Mouse (Mus musculus): ENCODE results near the gene Mpv17l.
"Not testable (repeated sequence)": the region's sequence is repeated elsewhere in the genome, so short reads cannot be mapped to it uniquely, and the experiment has no call there.

Mpv17l gene

DNA sequence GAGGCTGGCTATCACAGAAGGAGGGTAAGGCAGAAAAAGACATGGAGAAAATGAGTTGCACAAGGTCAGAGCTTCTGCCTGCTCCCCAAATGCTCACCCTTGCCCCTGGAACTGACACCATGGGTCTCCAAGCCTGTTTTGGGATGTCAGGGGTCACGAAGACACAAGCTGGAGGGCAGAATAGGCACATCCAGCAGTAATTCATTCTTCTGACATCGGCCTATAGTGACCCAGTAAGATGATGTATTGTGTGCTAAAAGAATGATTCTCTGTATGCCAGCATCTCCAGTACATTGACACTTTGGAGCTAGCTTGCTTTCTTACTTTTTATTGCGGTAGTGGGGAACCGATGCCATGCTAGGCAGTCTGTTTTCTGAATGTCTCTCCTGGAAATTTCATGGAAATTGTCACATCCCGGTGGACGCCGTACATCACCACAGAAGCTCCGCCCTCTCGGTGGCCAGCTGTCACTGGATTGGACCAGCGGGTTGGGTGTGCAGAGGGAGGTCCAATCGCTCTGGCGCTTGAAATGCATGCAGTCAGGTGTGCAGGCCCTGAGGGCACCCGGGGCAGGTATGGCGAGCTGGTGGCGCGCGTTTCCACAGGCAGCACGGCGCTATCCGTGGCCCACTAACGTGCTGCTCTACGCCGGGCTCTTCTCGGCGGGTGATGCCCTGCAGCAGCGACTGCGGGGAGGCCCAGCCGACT lies 37.3 kb downstream of the Mpv17l start:
- peak; percentile 25 for DNase-seq (ENCODE audit: low spot score)

- no peak for DNase-seq (ENCODE audit: low spot score)
Observed at GRCm38 (mm10) chr16:13940847-13941395, 38.0 kb downstream of the Mpv17l start.

DNA sequence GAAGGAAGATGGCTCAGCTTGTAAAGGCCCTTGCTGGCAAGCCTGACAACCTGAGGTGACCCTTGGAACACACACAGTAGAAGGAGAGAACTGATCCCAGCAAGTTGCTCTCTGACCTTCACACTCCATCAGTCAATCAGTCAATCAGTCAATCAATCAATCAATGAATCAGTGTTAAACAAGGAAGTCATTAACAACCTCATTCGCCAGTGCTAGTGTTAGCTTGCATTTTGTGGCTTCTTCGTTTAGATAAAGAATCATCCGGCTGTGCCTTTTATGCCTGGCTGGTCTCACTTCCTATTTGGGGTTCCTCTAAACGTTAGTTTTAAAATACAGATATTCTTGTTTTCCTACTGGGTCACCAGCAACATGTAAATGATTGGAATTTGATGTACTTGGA lies 41.2 kb downstream of the Mpv17l start:
- DNase-seq (ENCODE audit: low spot score): no peak

- DNase-seq (ENCODE audit: low spot score): no peak
Observed at GRCm38 (mm10) chr16:13944752-13945151, 41.8 kb downstream of the Mpv17l start.

- no peak for DNase-seq (ENCODE audit: low spot score)
Observed at GRCm38 (mm10) chr16:13945153-13945552, 42.2 kb downstream of the Mpv17l start.

GRCm38 (mm10) chr16:13946306-13946705 lies 43.3 kb downstream of the Mpv17l start:
- DNase-seq (ENCODE audit: low spot score): no peak

GRCm38 (mm10) chr16:13951245-13951644 lies 48.3 kb downstream of the Mpv17l start:
- no peak for DNase-seq (ENCODE audit: low spot score)

DNA sequence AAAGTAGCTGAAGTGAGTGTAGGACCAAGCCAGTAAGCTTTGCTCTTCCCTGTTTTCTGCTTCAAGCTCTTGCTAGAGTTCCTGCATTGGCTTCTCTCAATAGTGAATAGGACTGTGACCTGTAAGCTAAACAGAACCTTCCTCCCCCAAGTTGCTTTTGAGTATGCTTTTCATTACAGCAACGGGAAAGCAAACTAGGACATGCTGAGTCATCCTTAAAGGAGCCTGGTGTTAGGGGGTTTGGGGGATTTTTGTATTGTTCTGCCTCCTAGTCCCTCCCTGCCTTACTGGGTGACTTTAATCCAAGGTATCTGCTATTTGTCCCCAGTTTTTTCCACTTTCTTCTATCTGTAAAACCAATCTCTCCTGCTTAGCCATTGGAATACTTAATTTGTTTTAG lies 59.1 kb downstream of the Mpv17l start:
- DNase-seq (ENCODE audit: low spot score): no peak

- no peak for DNase-seq (ENCODE audit: low spot score)
Observed at GRCm38 (mm10) chr16:13969096-13969495, 66.1 kb downstream of the Mpv17l start.

- DNase-seq (ENCODE audit: low spot score): no peak
Observed at GRCm38 (mm10) chr16:13972051-13972450, 69.1 kb downstream of the Mpv17l start.

GRCm38 (mm10) chr16:13976358-13976896 lies 73.5 kb downstream of the Mpv17l start:
- not testable (repeated sequence) for DNase-seq (ENCODE audit: low spot score)

DNA sequence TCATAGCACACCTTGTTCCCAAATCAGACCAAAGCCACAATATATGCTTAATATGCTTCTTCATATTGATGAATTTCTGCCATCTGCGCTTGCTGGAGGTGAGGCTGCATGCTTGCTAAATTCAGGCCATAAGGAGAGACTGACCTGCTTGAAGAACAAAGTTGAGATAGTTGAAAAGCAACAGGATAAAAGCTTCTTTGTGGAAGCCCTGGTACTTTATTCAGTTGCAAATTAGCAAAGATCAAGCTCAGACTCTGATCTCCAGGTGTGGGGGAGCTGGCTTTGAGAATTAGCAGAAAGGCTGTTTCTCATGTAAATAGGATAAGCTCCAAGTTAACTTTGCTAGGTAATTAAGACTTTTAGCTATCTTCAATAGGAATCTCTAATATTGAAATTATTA lies 74.1 kb downstream of the Mpv17l start:
- DNase-seq (ENCODE audit: low spot score): not testable (repeated sequence)

DNA sequence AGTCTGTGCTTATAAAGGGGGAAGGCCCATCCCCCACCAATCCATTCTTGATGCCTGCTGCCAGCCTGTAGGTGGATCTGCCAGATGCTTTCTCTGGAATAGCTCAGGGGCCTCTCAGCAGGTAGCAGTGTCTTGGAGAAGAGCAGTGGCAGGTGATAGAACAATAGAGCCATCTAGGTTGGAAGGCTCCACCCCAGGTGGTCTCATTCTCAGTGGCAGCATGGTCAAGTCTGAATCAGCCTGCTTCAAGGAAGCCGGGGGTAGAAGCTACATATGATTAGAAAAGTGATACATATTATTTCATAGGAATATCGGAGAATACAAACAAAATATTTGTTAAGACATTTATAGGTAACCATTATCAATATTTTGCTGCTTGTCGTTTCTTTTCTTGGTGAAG lies 78.8 kb downstream of the Mpv17l start:
- DNase-seq (ENCODE audit: low spot score): not testable (repeated sequence)

DNA sequence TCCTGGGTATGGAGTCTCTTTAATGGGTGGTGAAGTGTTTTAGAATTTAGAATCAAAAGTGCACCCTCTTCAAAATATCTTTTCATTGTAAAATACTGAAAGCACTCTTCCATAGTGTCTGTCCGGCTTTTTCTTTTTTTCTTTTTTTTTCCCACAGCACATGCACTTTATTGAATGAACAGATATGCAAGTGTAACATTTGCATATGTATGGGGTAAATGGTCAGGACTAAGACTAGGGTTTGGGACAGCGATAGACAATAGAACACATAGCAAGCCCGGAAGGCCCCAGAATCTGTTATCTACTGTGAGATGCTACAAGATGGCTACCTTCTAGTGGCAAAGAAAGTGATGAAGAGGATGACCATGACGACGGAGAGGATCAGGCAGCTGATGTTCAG lies 80.2 kb downstream of the Mpv17l start:
- DNase-seq (ENCODE audit: low spot score): no peak

DNA sequence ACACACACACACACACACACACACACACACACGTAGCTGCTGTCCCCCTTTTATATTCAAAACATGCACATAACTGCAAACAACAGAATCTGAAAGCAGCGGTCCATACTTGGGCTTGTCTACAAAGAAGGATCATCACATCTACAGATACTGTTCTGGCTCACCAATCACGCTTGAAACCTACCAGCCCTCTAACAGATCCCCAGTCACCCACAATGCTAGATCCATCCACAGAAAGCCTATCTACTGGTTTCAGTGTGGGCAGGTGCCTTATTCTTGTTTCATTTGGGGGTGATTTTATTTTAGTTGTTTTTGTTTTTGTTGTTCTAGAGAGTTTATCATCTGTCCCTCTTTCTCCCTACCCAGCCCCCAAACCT lies 83.2 kb downstream of the Mpv17l start:
- DNase-seq (ENCODE audit: low spot score): no peak

- no peak for DNase-seq (ENCODE audit: low spot score)
Observed at GRCm38 (mm10) chr16:13986574-13987478, 83.9 kb downstream of the Mpv17l start, which contains the start of the genes 2900011O08Rik and Ifitm7. Gene 2900011O08Rik, plus strand, starts transcription at chr16:13986604. Gene Ifitm7, minus strand, starts transcription at chr16:13986888.

- no peak for DNase-seq (ENCODE audit: low spot score)
Observed at GRCm38 (mm10) chr16:13992518-13993248, 89.7 kb downstream of the Mpv17l start.

GRCm38 (mm10) chr16:13994076-13994475 lies 91.1 kb downstream of the Mpv17l start:
- DNase-seq (ENCODE audit: low spot score): no peak

DNA sequence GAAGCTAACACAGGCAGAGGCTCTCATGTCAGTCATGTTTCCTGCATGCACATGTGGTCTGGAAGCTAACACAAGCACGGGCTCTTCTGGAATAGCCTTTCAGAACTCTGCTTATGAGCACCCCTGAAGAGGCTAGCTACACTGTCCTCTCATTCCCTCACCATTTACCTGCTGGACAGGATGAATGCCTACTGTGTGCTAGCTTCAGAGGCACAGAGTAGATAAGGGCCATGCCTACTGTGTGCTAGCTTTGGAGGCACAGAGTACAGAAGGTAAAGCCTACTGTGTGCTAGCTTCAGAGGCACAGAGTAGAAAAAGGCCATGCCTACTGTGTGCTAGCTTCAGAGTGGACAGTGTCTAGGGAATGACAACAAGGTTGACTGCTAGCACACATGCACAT lies 91.5 kb downstream of the Mpv17l start:
- DNase-seq (ENCODE audit: low spot score): no peak
